Mouse (Mus musculus) WW6 (cell line): ENCODE measurements at regions not wholly inside any gene's neighbourhood (a gene's known extent, or its start where the extent isn't known, plus 50 kb on each side); places are given as distances from the start of the nearest gene placed in this dataset.

ENCODE experiments used
- DNase-seq: peaks from one replicate; pipeline ENCODE4 v3.0.0-alpha.2; 2013; ENCODE audit warnings: low read depth, low spot score

DNA sequence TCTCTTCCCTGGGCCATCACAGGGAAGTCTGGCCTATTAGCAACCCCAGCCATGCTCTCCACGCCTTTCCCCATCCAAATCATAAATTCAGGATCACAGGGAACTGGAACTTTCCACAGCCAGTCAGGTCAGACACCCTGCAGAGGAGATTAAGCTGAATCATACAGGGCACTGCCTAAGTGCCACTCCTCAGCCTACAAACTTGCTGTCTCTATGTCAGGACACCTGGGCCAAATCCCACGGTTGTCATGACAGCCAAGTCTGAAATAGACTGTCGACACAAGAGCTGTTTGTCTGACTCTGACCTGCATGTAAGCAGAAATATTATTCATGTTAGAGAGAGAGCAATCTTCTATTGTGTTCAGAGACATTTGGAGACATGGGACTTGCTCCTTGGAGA is 374.0 kb upstream of the Trib2 start:
- no peak for DNase-seq

DNA sequence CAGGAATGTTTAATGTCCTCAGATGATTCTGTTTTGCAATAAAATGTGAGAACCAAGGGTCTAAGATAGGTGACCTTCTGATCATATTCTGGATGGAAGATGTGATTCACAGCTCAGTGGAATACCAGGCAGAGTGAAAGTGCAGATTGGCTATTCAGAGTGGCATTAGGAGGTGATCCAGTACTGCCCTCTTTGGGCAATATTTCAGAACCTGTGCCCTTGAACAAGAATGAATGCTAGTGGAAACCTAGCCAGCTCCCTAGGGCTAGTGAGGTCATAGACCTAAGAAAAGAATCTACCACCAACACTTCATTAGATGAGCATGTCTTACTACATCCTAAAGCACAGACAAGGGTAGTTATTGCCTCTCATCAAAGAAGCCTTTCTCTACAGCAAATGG is 372.7 kb upstream of the Trib2 start:
- DNase-seq, result no peak

DNA sequence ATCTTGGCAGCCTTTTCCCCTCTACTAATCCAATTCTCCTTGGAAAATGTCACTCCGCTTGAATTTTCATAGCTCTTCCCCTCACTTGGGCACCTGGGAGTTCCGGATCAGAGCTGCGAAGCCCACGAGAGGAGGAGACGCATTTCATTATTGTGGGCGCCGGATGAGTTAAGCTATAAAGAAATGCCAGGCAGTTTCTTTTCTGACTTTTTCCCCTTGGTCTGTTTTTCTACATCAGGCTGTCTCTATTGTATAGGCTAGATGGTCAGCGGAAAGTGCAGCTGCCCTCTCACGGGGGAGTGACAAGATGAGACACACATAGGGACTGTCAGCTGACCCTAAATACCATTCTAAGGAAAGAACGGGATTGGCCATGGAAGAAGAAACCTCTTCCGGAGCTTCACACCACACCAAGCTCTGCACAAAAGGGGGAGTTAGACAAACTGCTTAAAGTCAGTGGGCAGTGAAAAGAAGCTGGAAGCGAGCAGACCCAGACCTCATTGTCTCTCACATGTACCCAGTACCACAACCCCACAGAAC is 369.3 kb upstream of the Trib2 start:
- DNase-seq, result no peak

DNA sequence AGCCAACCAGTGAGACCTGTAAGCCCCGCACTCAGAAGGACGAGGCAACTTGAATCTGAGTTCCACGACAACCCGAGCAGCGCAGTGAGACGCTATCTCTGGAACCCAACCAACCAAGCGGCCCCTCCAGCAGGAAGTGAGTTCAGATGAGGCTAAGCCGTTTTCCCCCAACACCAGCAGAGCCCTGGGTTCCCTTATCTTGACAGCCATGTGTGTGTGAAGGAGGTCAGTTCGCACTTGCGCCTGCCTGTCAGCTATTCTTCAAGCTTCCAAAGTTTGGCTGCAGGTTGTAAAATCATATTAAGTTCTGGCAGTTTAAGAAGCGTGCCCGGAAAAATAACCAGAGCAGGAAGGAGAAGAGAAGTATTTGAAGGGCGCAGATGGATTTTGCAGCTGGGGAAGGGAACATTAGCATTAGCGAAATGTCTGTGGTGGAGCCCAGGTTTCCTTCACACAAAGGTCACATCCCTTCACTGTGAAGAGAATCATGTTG is 368.8 kb upstream of the Trib2 start:
- no peak for DNase-seq

DNA sequence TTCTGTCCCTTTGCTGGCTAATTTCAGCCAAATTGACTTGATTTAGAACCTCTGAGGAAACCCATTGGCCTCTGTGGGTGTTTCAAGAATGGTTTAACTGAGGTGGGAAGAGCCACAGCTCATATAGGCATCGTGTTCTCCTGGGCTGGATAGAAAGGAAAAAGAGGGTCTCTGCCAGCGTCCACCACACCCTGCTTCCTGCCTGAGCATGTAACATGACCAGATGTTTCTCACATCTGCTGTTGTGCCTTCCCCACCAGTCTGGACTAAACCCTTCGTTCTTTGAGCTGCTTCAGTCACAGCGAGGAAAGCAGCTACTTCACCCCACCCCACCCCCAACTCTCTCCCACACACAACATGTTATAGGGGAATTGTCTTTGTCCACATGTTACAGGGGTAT is 366.3 kb upstream of the Trib2 start:
- DNase-seq, result no peak

DNA sequence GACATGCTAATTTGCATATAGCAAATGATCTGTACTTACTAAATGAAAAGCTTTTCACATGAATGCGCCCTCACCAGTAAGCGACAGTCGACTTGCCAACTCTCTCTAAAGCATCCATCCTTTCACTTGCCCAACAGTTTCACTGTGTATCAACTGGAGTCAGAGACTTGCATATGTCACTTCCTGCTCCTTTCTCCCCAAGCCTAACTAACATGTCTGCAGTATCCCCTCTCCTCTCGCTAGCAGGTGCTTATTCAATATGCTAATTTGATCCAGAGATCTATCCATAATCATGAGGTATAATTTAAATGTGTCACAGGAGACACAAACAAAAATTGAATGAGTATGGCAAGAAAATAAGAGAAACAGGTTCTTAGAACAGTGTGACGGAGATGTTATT is 364.9 kb upstream of the Trib2 start:
- DNase-seq, result no peak

DNA sequence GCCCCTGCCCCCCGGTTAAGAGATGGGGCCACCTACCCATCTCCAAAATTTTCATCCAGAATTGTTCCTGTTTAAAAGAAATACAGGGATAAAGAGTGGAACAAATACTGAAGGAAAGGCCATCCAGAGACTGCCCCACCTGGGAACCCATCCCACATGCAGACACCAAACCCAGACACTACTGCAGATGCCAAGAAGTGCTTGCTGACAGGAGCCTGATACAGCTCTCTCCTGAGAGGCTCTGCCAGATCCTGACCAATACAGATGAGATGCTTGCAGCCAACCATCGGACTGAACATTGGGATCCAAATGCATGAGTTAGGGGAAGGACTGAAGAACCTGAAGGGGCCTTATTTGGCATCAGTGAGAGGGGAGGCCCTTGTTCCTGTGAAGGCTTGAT is 363.2 kb upstream of the Trib2 start:
- no peak for DNase-seq

DNA sequence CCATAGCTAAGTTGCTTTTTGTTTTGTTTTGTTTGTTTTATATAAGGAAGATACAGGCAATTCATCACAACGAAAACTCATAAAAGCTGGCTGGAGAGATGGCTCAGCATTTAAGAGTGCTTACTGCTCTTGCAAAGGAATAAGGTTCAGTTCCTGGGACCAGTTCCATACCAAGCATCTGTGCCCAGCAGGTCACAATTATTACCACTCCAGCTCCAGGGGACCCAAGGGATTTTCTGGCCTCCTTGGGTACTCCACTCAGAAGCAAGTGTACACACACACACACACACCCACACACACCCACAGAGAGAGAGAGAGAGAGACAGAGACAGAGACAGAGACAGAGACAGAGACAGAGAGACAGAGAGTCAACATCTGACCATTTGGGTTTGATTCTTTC is 359.6 kb upstream of the Trib2 start:
- no peak for DNase-seq

DNA sequence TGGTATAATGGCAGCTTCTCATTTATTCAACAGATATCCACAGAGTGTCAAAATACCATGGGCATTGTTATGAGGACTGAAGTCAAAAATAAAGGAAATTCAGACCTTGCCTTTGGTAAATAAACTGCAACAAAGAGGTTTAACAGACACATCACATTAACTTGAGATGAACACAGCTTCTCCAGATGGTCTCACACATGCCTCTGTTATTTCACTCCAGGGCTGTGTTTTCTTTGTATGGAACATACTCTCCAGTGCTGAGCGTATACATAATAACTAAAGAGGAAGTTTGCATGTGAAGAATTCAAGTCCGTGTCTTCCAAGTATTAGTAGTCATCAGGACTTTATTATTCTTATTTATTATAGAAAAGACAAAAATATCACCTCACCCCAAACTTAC is 355.5 kb upstream of the Trib2 start:
- no peak for DNase-seq

DNA sequence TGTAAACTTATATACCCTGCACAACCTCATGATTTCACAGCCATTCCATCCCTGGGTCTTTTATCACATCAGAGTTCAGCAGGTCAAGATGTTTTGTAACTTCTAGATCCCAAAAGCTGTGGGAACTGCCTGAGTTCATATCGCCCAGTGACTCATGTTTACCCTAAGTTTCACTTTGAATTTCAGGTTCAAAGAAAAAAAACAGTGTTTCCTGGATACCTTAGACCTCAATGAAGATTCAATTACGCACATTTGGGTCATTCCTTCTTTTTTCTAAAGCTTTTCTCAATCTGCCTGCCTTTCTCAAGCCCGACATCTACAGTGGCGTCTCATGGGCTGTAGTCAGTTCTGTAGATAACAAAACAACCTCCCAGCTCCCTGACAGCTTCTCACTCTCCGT is 354.9 kb upstream of the Trib2 start:
- no peak for DNase-seq

DNA sequence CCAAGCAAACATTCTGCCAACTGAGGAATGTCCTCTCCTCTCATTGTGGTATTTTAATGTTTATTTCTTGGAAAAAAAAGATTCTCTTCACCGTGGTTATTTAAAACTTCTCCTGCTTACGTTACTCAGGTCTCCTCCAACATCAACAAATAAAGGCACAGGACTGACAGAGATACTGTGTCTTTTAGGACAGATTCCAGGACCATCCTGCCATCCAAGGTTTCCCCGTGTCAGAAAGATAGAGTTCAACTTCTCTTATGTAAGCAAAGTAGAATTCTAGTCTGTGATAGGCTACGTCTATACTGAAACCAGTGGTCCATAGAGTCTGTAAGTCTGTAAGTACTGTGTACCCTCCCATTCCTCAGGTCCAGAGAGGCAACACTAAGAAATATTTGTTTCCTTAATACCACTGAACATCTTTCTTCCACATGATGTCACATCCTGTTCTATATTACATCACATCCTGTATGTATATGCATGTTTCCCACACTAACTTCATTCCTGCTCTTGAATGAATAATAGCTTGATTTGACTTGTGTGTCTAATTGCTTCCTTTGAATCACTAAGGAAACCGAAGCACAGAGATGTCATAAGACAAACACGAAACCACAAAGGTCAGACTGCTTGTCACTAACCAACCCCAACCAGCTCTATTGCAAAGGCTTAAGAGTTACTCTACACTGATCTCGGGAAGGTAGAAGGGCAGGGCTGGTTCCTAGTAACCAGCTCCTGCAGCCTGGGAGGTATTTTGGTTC is 353.2 kb upstream of the Trib2 start:
- DNase-seq, result no peak

DNA sequence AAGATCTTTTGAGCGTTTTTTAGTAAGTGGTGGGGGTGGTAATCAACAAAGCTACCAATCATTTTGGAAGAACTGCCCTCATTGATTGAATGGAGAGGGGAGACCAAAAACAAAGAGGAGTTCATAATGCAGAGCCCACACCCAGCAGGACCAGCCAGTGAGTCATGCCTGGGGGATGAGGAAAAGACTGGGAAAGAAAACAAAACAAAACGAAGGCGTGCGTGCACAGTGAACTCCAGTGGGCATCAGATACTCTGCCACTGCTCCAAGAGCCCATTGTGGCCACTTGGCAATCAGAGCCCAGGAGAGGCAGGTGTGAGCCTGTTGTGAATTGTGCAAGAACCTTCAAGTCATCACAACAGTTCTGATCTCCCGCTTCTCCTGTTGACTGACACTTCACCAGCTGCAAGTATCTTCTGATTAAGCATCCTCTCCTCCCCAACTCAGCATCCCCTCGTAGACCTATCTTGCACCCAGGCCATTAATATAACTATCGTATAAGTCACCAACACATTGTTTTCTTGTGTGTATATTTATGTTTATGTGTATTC is 351.1 kb upstream of the Trib2 start:
- DNase-seq, result no peak

DNA sequence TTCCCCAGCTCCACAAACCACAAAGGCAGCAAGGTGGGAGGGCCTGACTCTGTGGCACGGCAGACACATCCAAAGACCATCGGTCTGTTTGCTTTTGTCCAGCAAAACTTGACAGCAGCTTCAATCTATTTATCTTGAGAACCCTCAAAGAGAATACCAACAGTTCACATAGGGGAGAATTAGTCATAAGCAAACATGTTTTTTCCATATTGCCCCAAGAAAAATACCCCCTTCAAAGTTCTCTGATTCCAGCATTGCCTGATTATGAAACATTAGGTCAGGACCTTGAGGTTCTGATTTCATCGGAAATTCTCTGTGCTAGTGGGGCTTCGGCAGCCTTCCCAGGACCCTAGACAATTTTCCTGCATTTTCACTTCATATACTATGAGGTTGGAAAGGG is 348.4 kb upstream of the Trib2 start:
- no peak for DNase-seq

DNA sequence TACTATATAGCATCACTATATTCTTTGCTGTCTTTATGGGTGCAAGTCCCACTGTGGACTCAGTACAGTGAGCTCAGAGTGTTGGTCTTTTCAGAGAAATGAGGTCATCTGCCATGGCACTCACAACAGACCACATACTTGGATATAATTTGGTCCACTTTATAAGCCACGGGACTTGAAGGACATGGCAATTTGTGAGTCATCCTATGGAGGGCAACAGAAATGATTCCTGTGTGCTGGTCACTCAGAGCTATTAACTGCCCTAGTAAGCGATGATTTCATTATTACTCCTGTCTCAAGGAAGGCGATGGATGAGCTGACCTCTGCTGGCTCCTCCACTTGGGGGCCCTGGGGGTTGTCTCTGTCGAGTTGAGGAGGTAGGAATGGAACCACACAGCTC is 345.2 kb upstream of the Trib2 start:
- DNase-seq, result no peak

DNA sequence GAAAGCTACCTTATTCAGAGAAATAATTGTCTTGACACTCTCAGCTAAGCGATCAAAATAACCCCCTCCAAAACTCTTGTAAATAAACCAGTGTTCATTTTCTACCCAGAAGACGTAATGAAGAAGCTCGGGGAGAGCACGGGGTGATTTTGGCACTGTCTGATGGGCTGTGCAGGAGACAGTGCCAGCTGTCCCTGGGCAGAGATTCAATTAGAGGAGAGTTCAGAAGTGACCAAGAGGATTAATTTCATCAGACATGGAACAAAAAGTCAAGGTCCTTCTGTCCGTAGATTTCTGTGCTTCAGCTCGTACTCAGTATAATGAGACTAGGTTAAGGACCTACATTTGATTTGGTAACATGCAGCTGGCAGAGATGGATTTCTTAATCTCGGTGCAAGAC is 341.2 kb upstream of the Trib2 start:
- no peak for DNase-seq

DNA sequence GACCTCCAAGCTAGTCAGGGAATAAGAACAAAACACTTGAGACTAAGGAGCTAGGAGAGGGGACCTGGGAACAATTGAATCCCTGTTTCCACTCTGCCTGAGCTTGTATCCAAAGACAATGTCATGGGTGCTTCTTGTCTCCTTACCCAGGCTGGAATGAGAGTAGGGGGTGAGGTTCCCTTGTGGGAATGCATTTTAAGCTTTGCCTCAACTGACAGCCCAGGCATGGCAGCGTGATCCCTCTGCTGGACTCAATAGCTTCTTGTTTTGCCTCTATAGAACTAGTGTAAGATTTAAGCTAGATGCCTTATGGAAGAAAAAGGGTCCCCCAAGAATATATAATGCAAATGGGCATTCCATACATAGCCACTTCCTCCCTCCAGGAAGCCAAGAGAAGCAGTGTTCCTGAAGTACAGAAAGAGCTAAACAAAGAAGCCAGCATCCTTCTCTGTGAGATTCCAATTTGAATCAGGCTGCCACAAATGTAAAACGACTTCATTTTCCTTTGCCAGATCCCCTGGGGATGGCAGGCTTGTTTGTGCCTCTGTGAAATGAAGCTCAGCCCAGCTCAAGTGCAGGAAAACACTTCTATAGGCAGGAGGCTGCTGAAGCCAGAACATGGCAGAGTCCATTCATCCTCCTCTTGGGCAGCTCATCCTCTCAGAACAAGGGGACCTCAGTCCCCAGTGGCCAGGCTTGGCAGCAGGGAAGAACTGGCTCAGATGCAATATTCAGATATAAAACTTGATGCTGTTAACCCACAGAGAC is 339.3 kb upstream of the Trib2 start:
- DNase-seq, result no peak

DNA sequence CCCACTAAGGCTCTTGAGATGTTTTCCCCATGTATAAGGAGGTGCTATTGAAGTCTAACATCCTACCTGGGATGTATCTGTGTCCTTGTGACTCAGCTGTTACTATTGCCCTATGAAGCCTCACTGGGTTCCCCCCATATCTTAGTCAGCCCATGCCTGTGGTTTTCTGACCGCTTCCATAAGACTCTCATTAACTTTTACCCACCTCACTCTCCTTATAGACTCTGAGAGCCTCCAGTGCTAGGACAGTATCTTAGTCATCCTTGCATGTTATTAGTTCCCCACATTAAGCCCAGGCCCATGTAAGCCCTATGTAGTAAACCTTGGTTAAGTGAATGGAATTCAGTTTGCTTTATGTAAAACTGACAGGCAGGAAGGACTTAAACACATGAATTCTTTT is 337.5 kb upstream of the Trib2 start:
- no peak for DNase-seq

DNA sequence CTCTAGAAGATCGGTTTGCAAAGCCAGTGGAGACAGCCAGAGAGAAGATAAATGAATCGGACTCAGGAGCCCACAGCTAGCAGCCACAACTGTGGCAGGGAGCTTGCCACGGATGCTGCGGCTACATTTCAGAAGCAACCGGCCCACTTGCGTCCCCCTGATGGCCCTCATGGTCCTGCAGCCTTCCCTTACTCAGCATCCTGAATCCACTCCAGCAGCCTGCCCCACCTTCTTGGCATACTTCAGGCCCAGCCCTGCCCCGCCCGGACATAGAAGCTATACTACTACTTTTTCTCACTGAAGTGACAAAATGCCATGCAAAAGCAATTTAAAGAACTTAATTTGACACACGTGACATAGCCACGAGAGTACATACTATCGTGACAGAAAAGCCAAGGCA is 335.4 kb upstream of the Trib2 start:
- no peak for DNase-seq

DNA sequence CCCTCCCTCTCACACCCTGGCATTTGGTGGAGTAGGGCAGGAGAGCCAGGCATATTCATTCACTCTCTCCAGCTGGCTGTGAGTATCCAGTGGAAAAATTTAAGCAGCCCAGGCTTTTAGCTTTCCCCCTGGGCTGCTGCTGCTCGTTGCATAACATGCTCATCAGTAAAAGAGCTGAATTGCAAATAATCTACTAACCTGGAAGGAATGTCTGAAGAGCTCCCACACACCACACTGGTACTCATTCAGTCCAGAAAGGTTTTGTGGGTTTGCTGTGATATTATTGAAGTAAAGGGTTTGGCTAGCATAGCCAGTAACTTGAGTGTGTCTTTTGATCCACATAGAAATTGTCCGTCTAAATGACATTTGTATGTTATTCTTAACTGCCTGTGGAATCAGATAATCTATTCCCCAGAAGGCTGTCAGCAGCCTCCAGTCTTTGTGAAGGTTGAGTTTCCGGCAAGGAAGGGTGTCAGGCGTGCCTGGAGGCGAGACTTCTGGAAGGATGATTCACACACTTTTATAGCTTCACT is 334.5 kb upstream of the Trib2 start:
- no peak for DNase-seq

DNA sequence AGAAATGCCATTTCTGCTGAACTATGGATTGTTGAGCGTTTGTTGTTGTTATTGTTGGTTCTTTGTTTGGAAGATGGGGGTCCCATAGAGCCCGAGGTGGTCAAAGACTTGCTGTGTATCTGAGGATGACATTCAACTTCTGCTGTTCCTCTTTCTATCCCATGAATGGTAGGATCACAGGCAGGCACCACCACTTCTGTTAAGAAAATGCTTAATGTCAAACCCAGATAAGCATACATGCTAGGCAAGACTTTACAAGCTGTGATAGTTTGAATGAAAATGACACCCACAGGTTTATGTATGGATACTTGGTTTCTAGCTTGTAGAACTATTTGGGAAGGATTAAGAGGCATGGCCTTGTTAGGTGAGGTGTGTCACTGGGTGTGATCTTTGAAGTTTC is 330.2 kb upstream of the Trib2 start:
- no peak for DNase-seq

DNA sequence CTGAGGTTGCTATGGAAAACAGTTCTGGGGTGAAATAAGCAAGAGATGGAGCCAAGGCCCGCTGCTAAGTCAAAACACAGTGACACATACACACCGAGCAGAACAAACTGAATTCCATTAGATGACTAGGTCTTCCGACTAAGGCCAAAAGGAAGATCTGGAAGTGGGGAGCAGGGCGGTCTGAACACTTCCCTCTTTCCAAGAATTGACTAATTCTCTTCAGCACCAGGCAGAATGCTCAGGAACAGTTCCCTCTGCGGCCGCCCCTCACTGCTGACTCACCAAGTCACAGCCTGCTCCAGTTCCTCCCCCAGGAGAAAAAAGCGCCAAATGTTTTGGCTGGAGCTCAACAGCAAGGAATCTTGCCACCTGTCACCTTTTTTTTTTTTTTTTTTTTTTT is 328.9 kb upstream of the Trib2 start:
- no peak for DNase-seq

DNA sequence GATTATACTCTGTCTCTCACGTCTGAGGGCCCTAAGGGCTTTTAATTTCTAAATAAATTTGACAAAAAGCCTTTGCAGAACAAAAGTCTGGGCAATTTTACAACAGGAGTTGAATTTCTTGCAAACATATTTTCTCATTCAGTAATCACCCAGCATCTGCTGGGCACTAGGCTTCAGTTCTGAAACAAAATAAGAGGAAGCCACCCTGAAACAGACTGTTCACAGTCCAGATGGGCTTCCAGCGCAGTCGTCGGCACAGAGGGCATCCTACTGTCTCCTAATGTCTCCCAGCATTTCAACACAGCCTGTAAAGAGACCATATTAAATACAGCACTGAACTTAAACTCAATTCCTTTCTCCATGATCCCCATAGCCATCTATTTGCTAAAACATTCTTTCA is 324.5 kb upstream of the Trib2 start:
- no peak for DNase-seq
